Mouse (Mus musculus) kidney, adult 11 months (tissue): ENCODE measurements around the gene Polr3g.
"Not testable (repeated sequence)": the region's sequence is repeated elsewhere in the genome, so short reads cannot be mapped to it uniquely, and the experiment has no call there.

ENCODE experiments used
- DNase-seq: peaks from one replicate; pipeline ENCODE4 v3.0.0; 2022

The Polr3g gene

GRCm38 (mm10) chr13:81710775-81711545, at the start of gene Polr3g, which contains the start of gene Mblac2:
Gene Polr3g (minus strand): TSS chr13:81711013.
Gene Mblac2 (plus strand): TSS chr13:81711341.
- DNase-seq, result peak; percentile 92

GRCm38 (mm10) chr13:81760379-81760778, 49.6 kb upstream of the Polr3g start:
- DNase-seq, result peak; percentile 29

DNA sequence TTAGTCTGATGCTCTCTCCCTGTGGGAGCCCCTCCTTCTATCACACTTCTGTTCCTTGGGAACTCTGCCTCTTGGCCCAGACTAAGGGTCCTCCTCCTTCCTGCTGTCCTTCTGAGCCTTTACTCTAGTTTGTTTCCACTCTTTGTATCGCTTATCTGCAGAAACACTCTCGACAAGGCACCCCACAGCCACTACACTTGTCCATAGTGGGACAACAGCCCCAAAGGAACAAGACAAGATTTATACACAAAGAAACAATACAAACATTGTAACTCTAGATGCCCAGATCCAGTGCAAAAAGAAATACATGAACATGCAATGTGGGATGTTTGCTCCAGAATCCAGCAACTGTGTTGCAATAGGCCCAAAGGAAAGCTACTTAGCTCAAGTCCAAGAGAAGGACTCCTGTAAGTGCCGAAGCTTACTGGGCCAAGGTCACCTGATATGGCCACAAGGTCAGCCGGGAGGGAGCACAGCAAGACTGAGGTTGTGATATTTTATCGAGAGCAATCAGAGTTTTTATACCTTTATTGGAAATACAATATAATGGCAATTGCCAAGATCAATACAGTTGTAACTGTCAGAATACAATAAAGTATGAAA, 46.3 kb upstream of the Polr3g start:
- no peak for DNase-seq

DNA sequence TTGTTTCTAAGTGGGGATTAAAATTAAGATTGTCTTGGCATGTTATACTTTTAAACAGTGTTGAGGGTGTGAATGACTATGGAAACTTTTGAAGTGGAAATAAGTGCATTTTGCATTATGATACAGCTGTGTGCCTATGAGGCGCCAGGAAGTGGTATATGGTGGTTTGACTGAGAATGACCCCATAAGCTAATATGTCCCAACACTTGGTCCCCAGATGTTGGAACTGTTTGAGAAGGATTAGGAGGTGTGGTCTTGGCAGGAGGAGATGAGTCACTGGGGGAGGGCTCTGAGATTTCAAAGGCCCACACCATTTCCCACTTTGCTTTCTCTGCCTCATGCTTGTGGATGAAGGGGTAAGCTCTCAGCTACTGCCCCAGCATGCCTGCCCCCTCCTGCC, 44.5 kb upstream of the Polr3g start:
- DNase-seq, result no peak

DNA sequence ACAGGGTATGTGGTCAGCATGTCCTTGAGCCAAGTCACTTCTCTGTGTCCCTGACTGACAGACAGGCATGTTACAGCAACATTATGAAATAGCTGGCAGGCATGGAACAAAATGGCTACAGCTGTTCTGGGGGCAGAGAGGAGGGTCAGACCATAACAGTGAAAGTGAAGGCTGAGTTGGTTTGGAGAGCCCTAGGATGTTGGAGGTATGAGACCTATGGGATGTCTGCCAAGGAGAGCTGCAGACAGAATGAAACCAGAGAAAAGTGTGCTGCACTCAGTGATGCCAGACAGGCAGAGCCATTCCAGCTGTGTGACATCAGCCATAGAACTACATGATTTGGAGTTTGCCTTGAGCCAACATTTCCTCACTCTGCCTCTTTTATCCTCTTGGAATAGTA, 44.1 kb upstream of the Polr3g start:
- DNase-seq, result no peak

- no peak for DNase-seq
Observed at GRCm38 (mm10) chr13:81744092-81744396, 33.2 kb upstream of the Polr3g start.

GRCm38 (mm10) chr13:81743391-81744091, 32.7 kb upstream of the Polr3g start:
- DNase-seq, result peak; percentile 4

DNA sequence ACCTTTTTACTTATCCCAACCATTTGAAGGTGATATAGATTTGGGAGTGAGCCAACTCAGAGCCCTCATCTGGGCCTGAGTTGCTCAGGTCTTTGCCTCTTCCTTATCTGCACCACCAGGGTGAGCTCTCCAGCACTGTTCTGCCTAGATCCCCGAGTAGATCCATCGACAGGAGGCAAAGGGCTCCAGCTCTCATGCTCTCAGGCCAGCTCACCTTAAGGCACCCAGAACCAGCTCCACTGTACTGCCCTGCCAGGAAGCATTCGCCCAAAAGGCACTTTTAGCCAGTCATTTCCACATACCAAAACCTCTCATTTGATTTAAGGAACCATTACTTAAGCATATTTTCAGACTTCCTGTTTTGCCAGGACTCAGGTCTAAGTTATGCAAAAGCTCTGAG, 30.1 kb upstream of the Polr3g start:
- DNase-seq, result peak; percentile 6

GRCm38 (mm10) chr13:81736606-81737005, 25.8 kb upstream of the Polr3g start:
- no peak for DNase-seq

- DNase-seq, result no peak
Observed at GRCm38 (mm10) chr13:81730362-81730761, 19.5 kb upstream of the Polr3g start.

DNA sequence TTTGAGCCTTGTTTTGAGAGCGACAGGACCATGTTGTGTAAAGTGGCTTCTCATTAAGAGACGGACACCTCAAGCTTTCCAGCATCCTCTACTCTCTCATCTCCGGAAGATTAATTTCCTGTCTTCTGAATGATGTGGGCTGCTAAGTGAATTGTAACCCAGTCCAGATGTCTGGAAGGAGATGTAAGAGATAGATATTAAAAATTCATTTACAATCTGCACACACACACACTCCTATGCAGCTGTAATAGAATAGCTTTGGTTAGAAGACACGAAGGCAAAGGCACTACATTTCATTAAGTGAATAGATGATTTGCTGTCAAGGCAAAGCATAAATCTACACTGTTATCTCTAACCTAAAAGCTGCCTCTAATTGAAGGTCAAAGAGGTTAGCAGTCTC, 18.3 kb upstream of the Polr3g start:
- no peak for DNase-seq

DNA sequence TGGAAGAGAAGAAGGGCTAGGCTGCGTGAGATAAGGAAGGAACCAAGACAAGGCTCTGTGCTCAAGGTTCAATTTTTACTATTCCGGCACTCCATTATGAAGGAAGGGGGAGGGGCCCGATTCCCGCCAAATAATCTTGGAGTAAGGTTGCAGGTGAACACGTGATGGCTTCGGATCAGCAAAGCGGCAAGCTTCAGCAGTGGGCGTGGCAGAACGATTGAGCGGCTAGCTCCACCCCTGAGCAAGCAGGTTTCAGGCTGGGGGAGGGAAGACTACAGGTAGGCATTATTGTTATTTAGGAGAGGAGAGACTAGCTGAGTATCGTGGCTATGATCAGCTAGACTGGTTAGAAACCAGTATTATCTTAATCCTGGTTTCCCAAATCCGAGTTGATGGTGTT, 17.3 kb upstream of the Polr3g start:
- DNase-seq, result not testable (repeated sequence)

DNA sequence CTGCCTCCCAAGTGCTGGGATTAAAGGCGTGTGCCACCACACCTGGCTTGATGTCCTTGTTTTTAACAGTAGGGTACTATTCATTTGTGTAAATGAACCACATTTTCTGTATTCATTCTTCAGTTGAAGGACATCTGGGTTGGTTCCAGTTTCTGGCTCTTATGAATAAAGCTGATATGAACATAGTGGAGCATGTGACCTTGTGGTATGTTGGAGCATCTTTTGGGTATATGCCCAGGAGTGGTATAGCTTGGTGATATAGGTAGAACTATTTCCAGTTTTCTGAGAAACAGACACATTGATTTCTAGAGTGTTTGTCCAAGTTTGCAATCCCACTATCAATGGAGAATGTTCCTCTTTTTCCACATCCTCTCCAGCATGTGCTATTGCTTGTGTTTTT, 3.1 kb upstream of the Polr3g start:
- no peak for DNase-seq

- DNase-seq, result no peak
Observed at GRCm38 (mm10) chr13:81711546-81712371, 946 bp upstream of the Polr3g start.

- no peak for DNase-seq
Observed at GRCm38 (mm10) chr13:81710266-81710665, 547 bp downstream of the Polr3g start.

DNA sequence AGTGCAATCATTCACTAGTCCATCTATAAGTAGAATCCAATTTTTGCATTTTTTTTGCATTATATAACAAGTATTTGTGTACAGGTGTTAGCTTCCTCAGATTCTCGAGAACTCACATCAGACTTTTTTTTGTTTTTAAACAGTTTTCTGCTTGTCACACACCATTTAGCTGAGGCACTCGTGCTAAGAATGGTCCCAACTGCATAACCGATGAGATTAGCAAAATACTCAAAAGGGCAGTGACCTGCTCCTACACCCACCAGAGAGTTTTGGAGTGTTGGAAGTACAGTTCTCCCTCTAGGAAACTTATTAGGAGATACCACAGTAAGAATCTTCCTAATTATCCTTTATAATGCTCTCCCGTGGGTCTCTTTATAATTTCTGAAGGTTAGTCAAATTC, 1.0 kb downstream of the Polr3g start:
- no peak for DNase-seq

DNA sequence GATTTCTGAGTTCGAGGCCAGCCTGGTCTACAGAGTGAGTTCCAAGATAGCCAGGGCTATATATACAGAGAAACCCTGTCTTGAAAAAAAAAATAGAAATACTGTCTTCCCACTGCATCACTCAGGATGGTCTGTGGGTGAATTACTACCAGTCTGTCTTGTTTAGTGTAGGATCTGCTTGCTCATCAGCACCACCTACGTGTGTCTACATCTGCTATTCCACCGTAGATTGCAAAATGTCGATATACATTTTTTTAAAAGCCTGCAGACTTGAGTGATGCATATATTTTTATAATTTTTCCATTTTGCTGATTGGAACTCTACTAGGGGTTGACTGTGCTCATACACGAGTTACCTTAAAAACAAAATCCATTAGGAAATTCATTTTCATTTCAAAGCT, 4.5 kb downstream of the Polr3g start:
- DNase-seq, result no peak

- no peak for DNase-seq
Observed at GRCm38 (mm10) chr13:81703621-81704020, 7.2 kb downstream of the Polr3g start.

- no peak for DNase-seq
Observed at GRCm38 (mm10) chr13:81703148-81703547, 7.7 kb downstream of the Polr3g start.

- DNase-seq, result no peak
Observed at GRCm38 (mm10) chr13:81694446-81694845, 16.4 kb downstream of the Polr3g start.

DNA sequence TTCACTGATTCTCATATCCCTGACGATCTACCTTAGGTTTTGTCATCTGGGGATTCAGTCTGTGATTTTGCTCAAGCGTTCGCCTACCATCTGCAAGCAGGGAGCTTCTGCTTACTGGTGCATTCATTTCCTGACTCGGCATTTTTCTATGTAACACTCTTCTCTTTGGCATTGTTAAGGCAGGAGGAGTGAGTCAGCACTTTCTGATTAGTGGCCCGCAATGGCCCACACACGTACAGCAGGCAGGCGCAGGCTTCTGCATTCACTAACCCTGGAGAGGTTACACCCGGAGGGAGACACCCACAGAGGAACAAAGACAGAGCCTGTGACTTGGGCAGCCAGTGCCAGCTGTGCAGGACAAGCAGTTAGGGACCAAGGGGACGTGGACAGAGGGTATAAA, 19.2 kb downstream of the Polr3g start:
- DNase-seq, result no peak

- no peak for DNase-seq
Observed at GRCm38 (mm10) chr13:81690477-81690876, 20.3 kb downstream of the Polr3g start.

DNA sequence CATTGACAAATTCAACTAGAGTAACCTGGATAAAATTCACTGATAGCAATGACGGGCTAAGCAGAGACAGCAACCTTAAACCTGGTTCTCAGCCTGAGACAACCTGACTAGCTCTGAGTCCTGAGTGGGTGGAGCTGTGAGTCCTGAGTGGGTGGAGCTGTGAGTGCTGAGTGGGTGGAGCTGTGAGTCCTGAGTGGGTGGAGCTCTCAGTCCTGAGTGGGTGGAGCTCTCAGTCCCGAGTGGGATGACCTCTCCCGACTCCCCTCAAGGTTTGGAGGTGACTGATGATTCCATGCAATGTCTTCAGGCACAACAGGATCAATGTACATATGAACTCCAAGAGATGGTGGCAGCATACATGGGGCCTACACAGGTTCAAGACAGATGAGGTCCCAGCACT, 21.2 kb downstream of the Polr3g start:
- no peak for DNase-seq
